Mouse (Mus musculus) heart, adult 2 months (tissue): ENCODE measurements at regions not wholly inside any gene's neighbourhood (a gene's known extent, or its start where the extent isn't known, plus 50 kb on each side); places are given as distances from the start of the nearest gene placed in this dataset.

Experiments used
- CTCF ChIP-seq: fragments of 200-600 bp; IDR thresholded peaks from 2 replicates; pipeline ENCODE4 v1.8.1; 2022; ENCODE audit warnings: antibody characterized with exemption, mild to moderate bottlenecking, moderate library complexity
- POLR2A ChIP-seq: fragments of 200-500 bp; IDR thresholded peaks from 2 replicates; pipeline ENCODE4 v1.6.1; 2011; ENCODE audit warnings: mild to moderate bottlenecking, low read depth, low read length, control low read depth; ENCODE audit not compliant: insufficient read depth

DNA sequence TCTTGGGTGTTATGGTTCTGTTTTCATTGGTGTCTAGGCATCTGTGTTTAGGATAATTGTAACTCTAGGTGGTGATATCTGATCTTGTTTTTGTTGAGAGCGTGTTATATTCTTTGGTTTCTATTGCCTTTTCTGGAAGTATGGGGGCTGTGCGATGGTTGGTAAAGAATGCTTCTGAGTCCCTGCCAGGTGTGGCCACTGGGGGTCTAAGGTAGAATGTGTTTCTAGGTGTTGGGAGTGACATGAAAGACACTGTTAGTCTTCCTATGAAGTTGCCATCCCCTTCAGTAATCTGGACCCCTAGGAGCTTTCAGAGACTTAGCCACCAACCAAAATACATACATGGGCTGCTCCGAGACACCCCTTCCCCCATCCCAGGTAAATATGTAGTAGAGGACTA is 54.0 kb upstream of the Trpm1 start:
- no peak for TF ChIP-seq CTCF
- no peak for TF ChIP-seq POLR2A
